Mouse (Mus musculus) C2C12 (cell line): ENCODE data around the gene Upk2.

Source experiments
- CEBPB ChIP-seq: IDR thresholded peaks from one replicate; pipeline ENCODE4 v1.6.1; 2011; ENCODE audit warnings: low read depth, mild to moderate bottlenecking, control low read depth, moderate library complexity
- CTCF ChIP-seq: IDR thresholded peaks from one replicate; pipeline ENCODE4 v1.5.1; 2011; ENCODE audit not compliant: control insufficient read depth, insufficient read depth, insufficient read length
- MAX ChIP-seq: IDR thresholded peaks from one replicate; pipeline ENCODE4 v1.6.1; 2011; ENCODE audit warnings: mild to moderate bottlenecking, control low read depth
- MYOD1 ChIP-seq: IDR thresholded peaks from one replicate; pipeline ENCODE4 v1.6.1; 2011; ENCODE audit warnings: low read depth; ENCODE audit not compliant: control insufficient read depth, insufficient read length
- USF1 ChIP-seq: IDR thresholded peaks from one replicate; pipeline ENCODE4 v1.6.1; 2011; ENCODE audit warnings: low read depth, mild to moderate bottlenecking, control low read depth, moderate library complexity

DNA sequence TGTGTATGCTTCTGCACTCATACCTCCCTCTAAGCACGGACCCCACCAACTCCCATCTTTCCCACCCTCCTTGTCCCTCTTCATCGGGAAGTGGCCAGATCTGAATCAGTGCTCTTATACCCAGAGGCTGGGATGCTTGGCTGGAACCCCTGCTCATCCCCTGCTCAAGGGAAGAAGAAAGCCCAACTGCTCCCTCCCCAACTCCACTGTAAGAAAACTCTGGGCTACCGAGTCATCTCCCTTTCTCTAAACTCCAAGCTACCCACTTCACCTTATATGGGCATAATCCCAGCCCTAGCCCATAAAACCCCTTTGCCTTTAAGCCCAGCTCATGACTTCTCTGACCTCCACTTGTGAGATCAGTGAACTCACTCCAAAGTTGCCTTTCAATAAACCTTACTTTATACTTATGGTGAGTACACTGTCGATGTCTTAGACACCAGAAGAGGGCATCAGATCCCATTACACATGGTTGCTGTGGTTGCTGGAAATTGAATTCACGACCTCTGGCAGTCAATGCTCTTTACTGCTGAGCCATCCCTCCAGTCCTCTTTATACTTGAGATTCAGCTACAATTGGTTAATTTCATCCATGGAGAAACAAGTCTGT is 22.1 kb downstream of the Upk2 start:
- TF ChIP-seq CTCF (no peak), CEBPB (no peak), USF1 (no peak), MAX (no peak), MYOD1 (no peak)
